Mouse (Mus musculus) 3134 (cell line): ENCODE data around the gene Kcnmb2.

Source experiments
- DNase-seq: peaks from one replicate; pipeline ENCODE4 v3.0.0-alpha.2; 2011; ENCODE audit warnings: low spot score; ENCODE audit not compliant: insufficient read length; ENCODE audit errors: extremely low read depth

Kcnmb2 gene

GRCm38 (mm10) chr3:32130696-32131095, 228.4 kb downstream of the Kcnmb2 start:
- no peak for DNase-seq

GRCm38 (mm10) chr3:32132395-32133004, 230.2 kb downstream of the Kcnmb2 start:
- DNase-seq = no peak

GRCm38 (mm10) chr3:32144194-32144593, 241.9 kb downstream of the Kcnmb2 start:
- no peak for DNase-seq

- no peak for DNase-seq
Observed at GRCm38 (mm10) chr3:32144655-32145054, 242.3 kb downstream of the Kcnmb2 start.

- DNase-seq = no peak
Observed at GRCm38 (mm10) chr3:32147739-32148138, 245.4 kb downstream of the Kcnmb2 start.

GRCm38 (mm10) chr3:32149851-32150570, 247.7 kb downstream of the Kcnmb2 start:
- DNase-seq = no peak

- no peak for DNase-seq
Observed at GRCm38 (mm10) chr3:32180519-32180918, 278.2 kb downstream of the Kcnmb2 start.

GRCm38 (mm10) chr3:32185855-32186522, 283.7 kb downstream of the Kcnmb2 start:
- no peak for DNase-seq

GRCm38 (mm10) chr3:32188521-32188920, 286.2 kb downstream of the Kcnmb2 start:
- no peak for DNase-seq

- no peak for DNase-seq
Observed at GRCm38 (mm10) chr3:32188955-32189354, 286.6 kb downstream of the Kcnmb2 start.

- DNase-seq = no peak
Observed at GRCm38 (mm10) chr3:32189956-32190355, 287.6 kb downstream of the Kcnmb2 start.

- DNase-seq = no peak
Observed at GRCm38 (mm10) chr3:32194014-32194413, 291.7 kb downstream of the Kcnmb2 start.

GRCm38 (mm10) chr3:32226755-32227154, 324.4 kb downstream of the Kcnmb2 start:
- DNase-seq = no peak

GRCm38 (mm10) chr3:32236766-32237165, 334.5 kb downstream of the Kcnmb2 start:
- no peak for DNase-seq
